Comparison of ENCODE assay signal across 15 mouse cellular contexts in genomic region chr2:35637880-35638535, GRCm38 (mm10).
DNase-seq lines count a peak whose midpoint lies in the region; ATAC-seq lines count a peak whose summit lies in the region.
"Had no signal": no experiment of that assay in that cellular context is flagged by ENCODE, and none has a peak within 500 bp of the region (broad histone marks: within the 10 kb centered on the region; RNA-seq: fewer than 3 reads in every experiment).

No protein-coding gene starts in this region.

- no peaks in the 10 kb centered on the region for H3K27me3 ChIP-seq in forebrain, embryonic 15.5 days
- H3K27me3 ChIP-seq in liver, embryonic 12.5 days (replicated peaks), result no peaks in the 10 kb centered on the region
- H3K27me3 ChIP-seq: embryonic facial prominence, embryonic 12.5 days; stomach, embryonic 15.5 days had no signal

- peak overlapping the region; percentile 52 for H3K27ac ChIP-seq in forebrain, embryonic 15.5 days (replicated peaks)
- no peak overlapping the region for H3K27ac ChIP-seq in liver, embryonic 12.5 days
- H3K27ac ChIP-seq: embryonic facial prominence, embryonic 12.5 days; liver, embryonic 14.5 days; stomach, embryonic 15.5 days had no signal

- peaks cover 13% of the 10 kb centered on the region for H3K4me1 ChIP-seq in forebrain, embryonic 15.5 days
- H3K4me1 ChIP-seq in liver, embryonic 12.5 days, result no peaks in the 10 kb centered on the region

- no peak overlapping the region for H3K4me2 ChIP-seq in forebrain, embryonic 15.5 days (replicated peaks)
- H3K4me2 ChIP-seq in liver, embryonic 12.5 days, result no peak overlapping the region
- H3K4me2 ChIP-seq: embryonic facial prominence, embryonic 12.5 days; stomach, embryonic 15.5 days had no signal

- ATAC-seq in forebrain, embryonic 15.5 days (replicated peaks), result peak; percentile 53
- no peak for ATAC-seq in liver, embryonic 12.5 days

- no peaks in the 10 kb centered on the region for H3K9me3 ChIP-seq in forebrain, embryonic 15.5 days
- no peaks in the 10 kb centered on the region for H3K9me3 ChIP-seq in liver, embryonic 12.5 days (replicated peaks)
- H3K9me3 ChIP-seq: embryonic facial prominence, embryonic 12.5 days; stomach, embryonic 15.5 days had no signal

- peak; percentile 57 for DNase-seq in retina, postnatal 1 day
- DNase-seq in retina, embryonic 14.5 days (ENCODE audit: low spot score), result no peak
- DNase-seq in layer of hippocampus, adult 9-11 months, result peak; percentile 56
- peak; percentile 54 for DNase-seq in telencephalon, adult 2 months (ENCODE audit: low read depth, low spot score)
- DNase-seq in ovary, postnatal 14 days (ENCODE audit: low spot score), result no peak
- DNase-seq: cerebellum, adult 9-11 months; heart, adult 18-20 months; heart, postnatal 14 days; kidney, adult 18-20 months; right cerebral cortex, postnatal 25 days had no signal

- 48% methylated on average over 13 of the region's 13 CpGs for WGBS in forebrain, embryonic 15.5 days
- 73% methylated on average over 13 of the region's 13 CpGs for WGBS in liver, embryonic 12.5 days (ENCODE audit: insufficient replicate concordance)

- H3K4me3 ChIP-seq in forebrain, embryonic 15.5 days, result no peak overlapping the region
- no peak overlapping the region for H3K4me3 ChIP-seq in liver, embryonic 12.5 days
- H3K4me3 ChIP-seq: embryonic facial prominence, embryonic 12.5 days; stomach, embryonic 15.5 days had no signal

- no peaks in the 10 kb centered on the region for H3K36me3 ChIP-seq in forebrain, embryonic 15.5 days
- H3K36me3 ChIP-seq in liver, embryonic 12.5 days, result no peaks in the 10 kb centered on the region

- H3K9ac ChIP-seq in forebrain, embryonic 15.5 days (replicated peaks), result no peak overlapping the region
- no peak overlapping the region for H3K9ac ChIP-seq in liver, embryonic 12.5 days
- H3K9ac ChIP-seq: embryonic facial prominence, embryonic 12.5 days; liver, embryonic 14.5 days; stomach, embryonic 15.5 days had no signal

Comparison
In these comparisons a context has a peak if more than half of its experiments do, and no peak if none do; other contexts are left out.
1. DNase-seq: peak in retina, postnatal 1 day (single experiment), layer of hippocampus, adult 9-11 months (single experiment) and telencephalon, adult 2 months (single experiment); none in retina, embryonic 14.5 days (single experiment) and ovary, postnatal 14 days (single experiment).